Mouse (Mus musculus) left cerebral cortex, postnatal 36 days (tissue): ENCODE results near the gene Lage3. TPM values are rescaled to one million over a fixed set of nuclear protein-coding genes. Genes with fewer than 3 reads are reported as not detected.

Experiments used
- microRNA-seq: library from miRNA; unstranded; fragments of <30 nt; microRNA quantifications from one replicate; pipeline ENCODE4 v1.2.0, GENCODE M21; 2022
- total RNA-seq, 2 experiments: library from RNA; stranded (reverse); gene quantifications; 2 replicates each; pipeline ENCODE4 v1.2.3; 2021

The Lage3 gene
- total RNA-seq, 2 experiments from 2014 or later: 23.0 to 26.9 TPM

Small RNA genes lying within 50 kb of the gene (microRNA-seq; reads per million reads assigned to microRNA genes)
- not detected for gene Mir7092

Other genes with a start within 250 kb of the Lage3 start
- under 1 TPM in 1 of 2 experiments, not detected in 1; 0.66 TPM for gene Opn1mw, start 226.2 kb downstream of the Lage3 start, total RNA-seq
- 10 to 100 TPM; 82.0 to 91.2 TPM for gene Mecp2, start 218.3 kb downstream of the Lage3 start, total RNA-seq
- gene Tex28, start 185.8 kb downstream of the Lage3 start, total RNA-seq: not detected
- not detected for gene Tktl1, start 176.4 kb downstream of the Lage3 start, total RNA-seq
- gene Flna, start 103.8 kb downstream of the Lage3 start, total RNA-seq: 10 to 100 TPM; 57.5 to 74.0 TPM
- 10 to 100 TPM; 33.6 to 39.0 TPM for gene Emd, start 98.9 kb downstream of the Lage3 start, total RNA-seq
- gene Rpl10, start 82.8 kb downstream of the Lage3 start, total RNA-seq: 100 to 1,000 TPM; 182 to 197 TPM
- 10 to 100 TPM; 49.7 to 64.0 TPM for gene Taz, start 71.7 kb downstream of the Lage3 start, total RNA-seq
- gene Dnase1l1, start 71.3 kb downstream of the Lage3 start, total RNA-seq: 1 to 10 TPM; 2.0 to 2.3 TPM
- gene Atp6ap1, start 56.5 kb downstream of the Lage3 start, total RNA-seq: 100 to 1,000 TPM; 340 to 365 TPM
- 100 to 1,000 TPM; 583 to 584 TPM for gene Gdi1, start 48.6 kb downstream of the Lage3 start, total RNA-seq
- 10 to 100 TPM; 30.1 to 31.9 TPM for gene Fam50a, start 40.6 kb downstream of the Lage3 start, total RNA-seq
- 10 to 100 TPM; 17.1 to 28.7 TPM for gene Plxna3, start 24.6 kb downstream of the Lage3 start, total RNA-seq
- 10 to 100 TPM; 64.6 to 77.3 TPM for gene Ubl4a, start 19.6 kb upstream of the Lage3 start, total RNA-seq
- gene Slc10a3, start 19.7 kb upstream of the Lage3 start, total RNA-seq: 1 to 10 TPM; 2.4 to 2.7 TPM
- 10 to 100 TPM; 18.0 to 22.5 TPM for gene Fam3a, start 39.7 kb upstream of the Lage3 start, total RNA-seq
- gene Ikbkg, start 39.7 kb upstream of the Lage3 start, total RNA-seq: 10 to 100 TPM; 46.9 to 49.9 TPM
- 10 to 100 TPM; 25.9 to 26.3 TPM for gene G6pdx, start 75.6 kb upstream of the Lage3 start, total RNA-seq
- gene Gm6880, start 127.8 kb upstream of the Lage3 start, total RNA-seq: not detected
- gene Olfr1326-ps1, start 221.3 kb upstream of the Lage3 start, total RNA-seq: not detected
- not detected for gene Olfr1325, start 239.1 kb upstream of the Lage3 start, total RNA-seq